Mouse (Mus musculus): ENCODE data around the gene Cdc37l1.

DNA sequence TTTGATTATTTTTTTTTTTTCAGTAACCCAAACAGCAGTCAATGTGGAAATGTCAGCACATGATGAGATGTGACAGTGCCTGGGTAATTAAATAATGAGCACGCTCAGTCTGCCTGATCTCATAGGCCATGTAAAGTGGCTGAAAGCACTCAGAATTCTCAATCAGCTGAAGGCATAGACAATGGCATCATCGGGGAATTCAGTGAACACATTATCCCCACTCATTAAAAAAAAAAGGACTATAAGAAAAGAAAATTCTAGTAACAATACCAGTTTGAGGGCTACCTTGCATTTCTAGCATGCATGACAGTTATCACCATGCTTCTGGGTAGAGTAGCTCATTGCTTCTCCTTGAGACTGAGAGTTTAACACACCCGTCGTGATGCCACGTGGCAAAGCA, 38.9 kb upstream of the Cdc37l1 start:
- TF ChIP-seq EP300 (optimal IDR thresholded peaks at IDR 0.05) (no peak), CTCF (IDR thresholded peaks at IDR 0.05; ENCODE audit: low read depth) (no peak)

All from stomach, postnatal 0 days (tissue).